Mouse (Mus musculus) right cerebral cortex, postnatal 25 days (tissue): ENCODE results near the gene Afmid.
"Not testable (repeated sequence)": the region's sequence is repeated elsewhere in the genome, so short reads cannot be mapped to it uniquely, and the experiment has no call there.

Experiments used
- DNase-seq: peaks from one replicate; pipeline ENCODE4 v3.0.0; 2022

The Afmid gene

DNA sequence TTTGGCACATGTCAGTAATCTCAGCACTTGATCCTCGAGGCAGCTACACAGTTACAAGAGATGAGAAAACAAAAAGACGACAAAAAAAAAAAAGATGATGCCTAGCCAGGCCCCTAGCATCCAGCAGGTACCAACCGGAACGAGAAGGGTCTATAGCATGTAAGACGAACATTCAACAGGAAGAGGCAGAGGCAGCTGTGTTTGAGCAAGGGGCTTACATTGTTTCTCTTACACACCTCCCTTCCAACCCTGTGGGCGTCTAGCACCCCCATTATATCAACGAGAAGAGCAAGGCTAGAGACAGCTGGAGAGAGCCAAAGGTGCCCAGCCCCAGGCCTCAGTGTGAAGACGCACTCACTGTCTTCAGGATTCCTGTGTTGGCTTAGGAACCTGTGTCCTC, 1.2 kb downstream of the Afmid start:
- DNase-seq = no peak

DNA sequence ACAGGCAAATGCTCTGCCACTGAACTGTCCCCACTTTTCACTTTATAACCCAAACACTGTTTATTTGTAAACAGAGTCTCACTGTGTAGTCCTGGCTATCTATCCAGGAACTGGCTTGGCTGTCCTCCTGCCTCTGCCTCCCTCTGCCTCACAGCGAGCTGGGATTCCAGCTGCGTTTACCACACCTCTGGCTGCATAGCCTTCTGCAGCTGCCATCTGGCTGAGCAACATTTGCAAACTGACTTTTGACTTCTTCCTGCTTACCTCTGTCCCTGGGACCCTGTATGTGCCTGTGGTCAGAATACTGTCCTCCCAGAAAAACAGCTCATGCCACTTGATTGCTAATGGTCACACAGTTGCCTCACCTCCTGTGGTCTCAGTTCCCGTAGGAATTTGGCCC, 1.7 kb downstream of the Afmid start:
- no peak for DNase-seq

DNA sequence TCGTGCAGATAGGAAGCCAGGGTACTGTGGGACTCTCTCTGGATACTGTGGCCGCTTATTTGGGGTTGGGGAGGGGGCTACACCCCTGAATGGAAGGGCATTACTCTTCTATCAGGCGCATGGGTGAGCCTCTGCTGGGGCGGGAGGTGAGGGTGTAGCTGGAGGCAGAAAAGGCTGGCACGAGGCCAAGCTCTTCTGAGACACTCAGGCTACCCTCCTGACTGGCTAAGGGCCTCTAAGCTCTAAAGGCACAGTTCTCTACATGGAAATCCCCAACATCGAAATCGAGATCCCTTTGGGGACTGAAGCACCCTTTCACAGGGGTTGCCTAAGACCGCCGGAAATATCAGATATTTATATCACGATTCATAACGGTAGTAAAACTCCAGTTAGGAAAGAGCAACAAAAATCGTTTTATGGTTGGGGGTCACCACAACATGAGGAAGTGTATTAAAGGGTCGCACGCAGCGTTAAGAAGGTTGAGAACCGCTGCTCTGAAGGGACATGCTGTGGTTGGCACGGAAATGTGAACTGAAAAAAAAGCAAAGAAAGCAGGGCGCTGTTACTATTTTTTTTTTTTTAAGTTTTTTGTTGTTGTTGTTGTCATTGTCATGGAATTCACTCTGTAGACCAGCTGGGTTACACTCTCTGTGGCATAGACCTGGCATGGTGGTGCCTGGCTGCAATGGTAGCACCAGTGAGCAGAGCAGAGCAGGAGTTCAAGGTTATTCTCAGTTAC, 2.6 kb downstream of the Afmid start:
- DNase-seq = no peak

DNA sequence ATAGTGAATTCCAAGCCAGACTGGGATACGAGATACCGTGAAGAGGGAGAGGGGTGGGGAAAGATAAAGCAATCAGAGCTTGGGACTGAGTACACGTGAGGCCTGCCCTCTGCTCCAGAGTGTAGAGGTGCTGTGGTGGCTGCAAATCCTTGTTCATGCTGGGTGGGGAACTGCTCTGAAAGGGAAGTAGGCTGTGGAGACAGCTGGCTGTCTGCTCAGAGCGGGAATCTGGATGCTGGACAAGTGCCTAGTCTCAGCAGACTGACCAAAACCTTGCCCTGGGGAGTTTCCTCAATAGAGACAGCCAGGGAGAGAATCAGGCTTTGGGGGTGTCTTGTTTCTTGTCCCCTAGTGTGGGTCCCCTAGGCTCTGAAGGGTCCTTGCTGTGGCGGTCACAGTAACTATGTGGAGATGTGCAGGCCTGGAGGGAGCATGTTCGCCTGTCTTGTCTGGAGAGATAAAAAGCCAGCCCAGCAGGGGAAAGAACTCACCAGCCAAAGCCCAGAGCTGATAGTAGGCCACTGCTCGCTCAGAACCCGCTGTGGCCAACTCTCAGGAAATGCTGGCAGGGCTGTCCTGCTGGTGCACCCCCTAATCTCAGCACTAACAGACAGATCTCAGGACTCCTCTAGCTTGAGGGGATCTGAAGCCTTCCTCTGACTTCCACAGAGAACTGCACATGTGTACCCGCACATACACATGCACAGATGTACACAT, 3.3 kb downstream of the Afmid start:
- DNase-seq = no peak

DNA sequence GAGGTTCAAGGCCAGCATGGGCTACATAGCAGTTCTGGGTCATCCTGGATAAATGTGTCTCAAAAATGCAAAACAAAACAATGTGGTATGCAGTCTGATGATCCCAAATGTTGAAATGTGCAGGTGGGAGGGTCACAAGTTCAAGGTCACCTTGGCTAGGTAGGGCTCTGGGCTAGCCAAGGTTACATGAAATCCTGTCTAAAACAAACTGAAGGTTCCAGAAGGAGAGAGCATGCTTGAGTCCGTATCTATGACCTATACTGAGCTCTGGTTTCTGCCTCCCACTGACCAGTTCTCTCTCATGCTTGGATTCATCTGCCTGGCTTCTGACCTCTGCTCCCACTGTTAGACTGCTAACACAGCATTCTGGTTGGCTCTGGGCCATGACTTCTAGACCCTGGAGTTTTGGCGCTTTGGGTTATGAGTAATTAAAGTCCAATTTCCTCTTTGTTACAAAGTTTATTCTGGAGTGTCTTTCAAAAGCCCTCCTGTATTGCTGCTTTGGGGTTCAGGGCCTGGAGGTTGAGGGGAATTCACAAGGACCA, 4.0 kb downstream of the Afmid start:
- no peak for DNase-seq

DNA sequence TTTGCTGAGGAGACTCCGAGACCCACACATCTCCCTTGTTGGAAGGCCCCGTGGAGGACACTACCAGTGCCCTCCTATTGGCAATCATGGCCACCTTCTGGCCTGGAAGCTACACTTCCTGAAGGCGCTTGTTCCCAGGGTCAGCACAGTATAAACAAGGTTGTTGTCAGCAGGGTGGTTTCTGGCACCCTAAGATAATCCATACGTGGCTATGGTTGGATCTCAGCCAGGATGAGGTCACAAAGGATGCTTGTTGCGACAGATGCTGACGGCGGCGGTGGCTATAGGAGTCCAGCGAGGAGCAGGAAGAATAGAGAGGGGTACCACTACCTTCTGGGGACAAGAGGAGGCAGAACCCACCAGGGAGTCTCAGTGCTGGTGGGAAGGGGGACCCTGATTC, 4.7 kb downstream of the Afmid start:
- DNase-seq = no peak

DNA sequence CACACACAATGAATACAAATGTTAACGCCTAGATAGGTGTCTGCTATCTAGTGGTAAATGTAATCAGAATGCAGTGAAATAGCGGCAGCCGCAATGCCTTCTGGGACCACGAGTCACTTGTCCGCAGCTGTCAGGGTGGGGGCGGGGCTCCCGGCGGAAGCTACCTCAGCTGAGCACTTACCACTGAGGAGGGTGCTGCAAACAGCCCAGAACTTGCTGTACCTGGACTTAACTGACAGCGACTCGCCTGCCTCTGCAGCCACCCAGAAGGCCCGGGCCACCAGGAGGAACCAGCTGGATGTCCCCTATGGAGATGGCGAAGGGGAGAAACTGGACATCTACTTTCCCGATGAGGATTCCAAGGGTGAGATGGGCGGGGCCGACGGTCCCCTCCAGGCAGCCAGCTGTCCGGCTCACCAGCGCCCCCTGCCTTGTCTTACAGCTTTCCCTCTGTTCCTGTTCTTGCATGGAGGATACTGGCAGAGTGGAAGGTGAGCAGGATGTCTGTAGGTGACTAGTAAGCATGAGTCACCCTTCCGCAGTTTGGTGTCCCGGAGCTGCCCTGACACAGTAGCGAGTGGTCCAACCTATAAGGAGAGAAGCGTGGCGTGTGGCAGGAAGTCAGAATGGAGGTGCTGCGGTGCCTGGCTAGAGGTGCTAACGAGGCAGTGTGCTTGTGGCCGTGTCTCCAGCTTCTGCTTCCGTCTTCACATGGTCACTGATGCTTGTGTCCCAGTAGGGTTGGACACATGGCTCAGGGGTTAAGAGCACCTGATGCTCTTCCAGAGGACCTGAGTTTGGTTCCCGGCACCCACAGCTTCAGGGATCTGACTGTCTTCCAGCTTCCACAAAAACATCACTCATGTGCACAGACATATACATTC, 6.6 kb downstream of the Afmid start:
- DNase-seq = peak; percentile 71

DNA sequence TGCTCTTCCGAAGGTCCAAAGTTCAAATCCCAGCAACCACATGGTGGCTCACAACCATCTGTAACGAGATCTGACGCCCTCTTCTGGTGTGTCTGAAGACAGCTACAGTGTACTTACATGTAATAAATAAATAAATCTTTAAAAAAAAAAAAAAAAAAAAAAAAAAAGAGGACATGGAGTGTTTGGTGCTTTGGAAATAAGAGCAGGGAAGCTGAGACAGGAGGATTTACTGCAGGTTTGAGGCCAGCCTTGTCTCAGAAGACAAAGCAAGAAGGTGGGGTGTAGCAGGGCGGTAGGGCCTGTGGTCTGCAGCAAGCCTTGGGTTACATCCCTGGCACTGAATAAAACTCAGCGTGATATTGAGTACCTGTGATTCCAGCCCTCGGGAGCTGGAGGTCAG, 7.8 kb downstream of the Afmid start:
- not testable (repeated sequence) for DNase-seq

DNA sequence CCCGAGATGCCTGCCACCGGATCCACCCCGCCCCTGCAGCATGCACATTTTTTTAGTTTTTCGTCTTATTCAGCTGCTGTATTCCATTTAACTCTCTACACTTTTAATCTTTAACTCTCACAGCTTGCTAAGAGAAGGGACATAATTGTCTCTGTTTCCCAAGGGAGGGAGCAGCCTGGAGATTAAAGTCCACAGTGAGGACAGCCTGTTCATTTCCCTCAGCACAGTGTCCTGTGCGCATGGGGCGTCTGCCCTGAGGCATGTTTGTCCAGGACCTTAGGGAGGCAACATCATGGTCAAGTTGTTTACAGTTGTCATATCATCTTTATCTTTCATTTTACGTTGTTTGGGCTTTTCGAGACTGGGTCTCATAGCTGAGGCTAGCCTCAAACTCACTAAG, 8.4 kb downstream of the Afmid start:
- DNase-seq = no peak

DNA sequence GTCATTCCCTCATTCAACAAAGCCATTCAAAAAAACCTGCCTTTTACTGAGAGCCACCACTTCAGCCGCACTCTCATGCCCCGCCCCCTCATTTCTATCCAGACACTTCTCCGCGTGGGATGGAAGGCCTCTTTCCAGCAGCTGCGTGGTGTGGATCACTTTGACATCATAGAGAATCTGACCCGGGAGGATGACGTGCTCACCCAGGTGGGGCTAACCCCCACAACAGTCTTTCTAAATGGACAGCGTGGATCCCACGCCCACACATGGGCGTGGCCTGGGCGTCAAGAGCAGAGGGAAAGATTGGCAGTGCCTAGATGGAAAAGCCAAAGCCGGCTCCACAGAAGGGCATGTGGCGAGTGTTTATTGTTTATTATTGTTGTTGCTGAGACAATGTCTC, 10.6 kb downstream of the Afmid start:
- peak; percentile 49 for DNase-seq

DNA sequence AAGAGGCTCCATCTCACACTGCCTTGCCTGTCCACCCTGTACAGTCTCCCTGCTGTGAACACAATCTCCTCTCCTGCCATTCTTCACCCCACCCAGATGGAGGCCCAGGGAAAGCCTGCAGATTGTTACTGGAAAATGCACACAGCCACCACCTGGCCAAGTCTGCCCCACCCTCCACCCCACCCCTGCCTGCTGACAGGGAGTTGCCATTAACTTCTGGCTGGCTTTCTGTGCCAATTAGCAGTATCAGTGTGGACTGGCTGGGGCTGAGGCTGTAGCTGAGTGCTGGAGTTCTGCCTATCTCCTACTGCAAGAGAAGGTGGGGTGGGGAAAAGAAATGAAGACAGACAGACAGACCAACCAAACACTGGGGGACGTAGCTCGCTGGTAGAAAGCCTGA, 12.8 kb downstream of the Afmid start:
- DNase-seq = no peak

DNA sequence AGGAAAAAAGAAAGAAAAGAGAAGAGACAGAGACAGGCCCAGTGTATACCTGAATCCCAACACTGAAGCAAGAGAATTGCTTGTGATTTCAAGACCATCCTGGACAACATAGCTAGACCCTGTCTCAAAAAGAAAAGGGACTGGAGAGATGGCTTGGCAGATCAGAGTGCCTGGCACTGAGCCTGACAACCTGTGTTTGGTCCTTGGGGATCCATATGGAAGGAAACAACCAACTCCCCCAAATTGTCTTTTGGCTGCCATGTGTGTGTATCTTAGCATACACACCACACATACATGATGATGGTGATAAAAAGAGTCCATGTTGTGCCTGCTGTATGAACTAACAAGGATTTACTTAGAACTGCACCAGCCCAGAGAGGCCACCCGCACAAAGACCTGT, 13.3 kb downstream of the Afmid start:
- no peak for DNase-seq

DNA sequence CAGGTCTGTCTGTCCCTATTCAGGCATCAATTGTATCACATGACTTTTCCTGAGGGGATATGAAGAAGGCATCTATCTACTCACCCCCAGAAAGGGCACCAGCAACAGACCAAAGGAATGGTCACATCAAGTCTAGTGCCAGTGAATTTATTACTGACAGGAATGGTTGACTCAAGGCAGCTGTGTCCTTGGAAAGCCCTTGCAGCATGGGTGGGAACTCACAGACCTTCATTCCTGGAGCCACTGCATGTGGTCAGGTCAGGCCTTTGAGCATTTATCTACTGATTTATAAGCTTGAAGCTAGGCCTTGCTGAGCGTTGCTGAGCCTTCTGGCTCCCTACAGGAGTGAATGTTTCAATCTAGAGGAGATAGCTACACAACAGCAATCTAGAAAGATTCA, 15.2 kb downstream of the Afmid start:
- DNase-seq = no peak

DNA sequence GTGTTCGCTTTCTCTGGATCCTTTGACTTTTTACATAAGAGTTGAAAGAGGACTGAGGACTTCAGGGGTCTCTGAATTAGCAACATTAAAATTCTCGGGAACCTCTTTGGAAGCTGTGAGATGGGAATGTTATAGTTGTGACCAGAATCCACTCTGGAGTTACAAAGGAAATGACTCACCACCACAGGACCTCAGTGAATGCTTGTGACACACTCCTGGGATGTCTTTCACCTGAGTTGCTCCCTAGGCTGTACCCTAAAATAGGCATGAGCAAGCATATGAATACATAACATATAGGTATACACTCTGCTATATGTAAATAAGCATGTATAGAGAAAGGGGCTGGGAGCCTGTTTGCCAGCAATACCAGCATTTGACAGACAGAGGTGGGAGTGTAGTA, 17.7 kb downstream of the Afmid start:
- no peak for DNase-seq

DNA sequence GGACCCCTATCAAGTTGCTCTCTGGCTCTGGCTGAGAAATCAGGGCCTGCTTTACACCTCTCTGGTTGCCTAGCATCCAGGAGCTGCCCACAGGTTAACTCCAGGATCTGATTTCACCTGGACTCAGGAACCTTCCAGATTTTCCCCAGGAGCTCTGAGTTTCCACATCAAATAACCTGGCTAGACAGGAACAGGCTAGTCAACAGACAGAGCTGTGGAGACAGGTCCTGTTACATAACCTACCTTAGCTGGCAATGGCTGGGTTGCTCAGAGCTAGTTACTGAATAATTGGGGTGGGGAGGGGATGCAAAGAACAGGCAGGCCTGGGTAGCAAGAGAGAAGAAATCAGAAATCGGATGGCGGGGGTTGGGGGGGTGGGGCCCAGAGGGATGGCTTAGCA, 19.3 kb downstream of the Afmid start:
- DNase-seq = no peak

DNA sequence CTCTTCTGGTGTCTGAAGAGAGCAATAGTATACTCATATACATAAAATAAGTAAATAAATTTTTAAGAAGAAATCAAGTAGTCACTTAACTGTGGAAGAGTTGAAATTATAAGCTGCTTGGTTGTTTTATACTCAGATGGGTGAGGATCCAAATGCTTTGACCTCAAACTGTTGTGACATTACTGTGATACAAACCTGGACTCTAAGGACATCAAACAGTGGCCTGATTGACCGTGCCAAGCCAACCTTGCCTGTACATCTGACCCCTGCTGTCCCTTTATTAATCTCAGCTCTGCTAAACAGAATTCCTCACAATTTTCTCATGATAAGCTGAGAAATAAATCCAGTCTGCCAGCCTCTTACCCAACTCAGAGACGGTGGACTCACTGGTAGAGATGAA, 19.9 kb downstream of the Afmid start:
- DNase-seq = no peak

DNA sequence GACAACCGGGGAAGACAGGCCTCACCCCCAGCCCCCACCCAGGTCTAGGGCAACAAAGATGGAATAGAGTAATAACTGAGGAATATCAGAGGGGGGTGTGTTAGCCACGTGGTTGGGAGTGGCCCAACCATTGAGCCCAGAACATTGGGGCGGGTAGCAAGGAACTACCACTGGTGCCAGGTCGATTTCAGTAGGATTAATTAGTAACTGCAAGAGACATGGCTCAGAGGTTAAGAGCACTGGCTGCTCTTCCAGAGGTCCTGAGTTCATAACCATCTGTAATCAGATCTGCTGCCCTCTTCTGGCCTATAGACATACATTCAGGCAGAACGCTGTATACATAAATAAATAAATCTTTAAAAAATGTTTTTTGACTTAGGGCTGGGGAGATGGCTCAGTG, 20.9 kb downstream of the Afmid start:
- DNase-seq = no peak

DNA sequence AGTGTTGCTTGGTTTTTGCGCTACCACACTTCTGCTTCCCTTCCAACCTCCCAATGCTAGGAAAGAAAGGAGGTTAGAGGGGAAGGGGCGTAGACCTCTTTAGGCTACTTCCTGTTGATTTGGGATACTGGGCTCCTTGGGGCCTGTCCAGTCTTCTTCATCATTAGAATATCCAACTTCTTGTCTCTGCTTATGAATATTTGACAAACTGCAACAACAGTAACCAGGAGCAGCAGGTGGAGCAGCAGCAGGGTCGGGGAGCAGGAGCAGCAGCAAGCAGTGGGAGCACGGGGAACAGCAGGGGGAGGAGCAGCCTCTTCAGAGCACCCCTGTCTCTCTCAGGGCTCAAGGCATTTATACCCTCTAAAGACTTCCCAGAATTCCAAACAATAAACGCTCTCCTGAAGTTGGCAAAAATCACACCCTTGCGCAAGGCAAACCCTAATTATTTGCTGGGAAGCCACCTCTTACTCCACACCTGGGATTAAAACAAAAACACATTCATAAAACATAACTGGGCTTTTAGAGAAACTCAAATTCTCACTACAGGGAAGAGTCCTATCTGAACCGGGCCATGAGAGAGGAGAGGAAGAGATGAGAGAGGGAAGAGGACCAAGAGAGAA, 22.0 kb downstream of the Afmid start:
- no peak for DNase-seq

DNA sequence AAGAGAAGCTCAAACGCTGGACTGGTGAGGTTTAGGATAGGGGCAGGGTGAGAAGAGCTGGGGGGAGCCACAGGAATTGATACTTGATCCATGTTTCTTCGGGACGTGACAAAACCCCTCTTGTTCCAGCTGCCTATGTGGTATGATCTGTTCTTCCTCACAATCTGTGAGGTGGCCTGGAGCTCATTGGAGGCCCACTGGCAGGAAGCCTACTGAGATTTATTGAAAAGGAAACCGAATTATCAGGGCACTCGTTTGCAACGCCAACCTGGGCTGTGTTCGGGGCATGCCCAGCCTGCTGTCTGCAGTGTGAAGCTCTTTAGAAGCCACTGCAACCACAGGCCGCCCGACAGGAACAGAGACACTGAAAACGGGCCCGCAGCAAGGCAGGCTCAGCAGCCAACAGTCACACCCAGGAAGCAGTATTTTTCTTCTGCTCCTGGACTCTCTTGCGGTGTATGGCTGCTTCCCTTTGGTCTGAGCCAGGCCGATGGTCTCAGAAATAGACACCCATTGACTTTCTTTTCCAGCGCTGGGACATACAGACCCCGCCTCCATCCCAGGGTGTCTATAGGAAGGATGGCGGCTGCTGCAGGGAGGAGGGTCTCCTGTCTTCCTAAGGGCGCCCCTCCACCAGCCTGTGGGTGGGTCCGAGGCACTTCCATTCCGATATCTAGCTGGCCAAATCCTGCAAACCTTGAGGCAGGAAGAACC, 22.7 kb downstream of the Afmid start:
- DNase-seq = no peak

DNA sequence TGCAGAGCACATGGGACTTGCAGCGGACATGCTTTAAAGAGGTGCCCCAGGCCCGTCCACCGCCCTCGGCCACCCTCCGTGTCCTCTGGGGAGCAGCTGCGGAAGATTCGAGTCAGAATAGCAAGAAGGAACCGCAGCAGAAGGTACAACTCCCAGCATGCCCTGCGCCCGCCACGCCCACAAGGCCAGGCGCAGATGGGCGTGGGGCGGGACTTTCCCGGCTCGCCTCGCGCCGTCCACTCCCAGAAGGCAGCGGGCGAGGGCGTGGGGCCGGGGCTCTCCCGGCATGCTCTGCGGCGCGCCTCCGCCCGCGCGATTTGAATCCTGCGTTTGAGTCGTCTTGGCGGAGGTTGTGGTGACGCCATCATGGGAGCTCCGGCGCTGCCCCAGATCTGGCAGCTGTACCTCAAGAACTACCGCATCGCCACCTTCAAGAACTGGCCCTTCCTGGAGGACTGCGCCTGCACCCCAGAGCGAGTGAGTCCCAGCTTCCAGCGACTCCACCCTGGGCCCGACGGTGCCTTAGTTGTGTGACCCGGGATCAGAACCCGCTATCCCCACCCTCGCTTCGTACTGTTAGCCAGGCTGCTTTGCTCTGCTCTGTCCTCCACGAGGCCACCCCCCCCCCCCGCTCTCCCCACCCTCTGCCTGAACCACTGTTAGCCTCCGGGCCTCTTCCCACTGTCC, 23.4 kb downstream of the Afmid start, which contains the start of gene Birc5:
TSS of gene Birc5 (plus strand) at position 267 of the 687 bp plus-strand sequence.
- DNase-seq = peak; percentile 96

DNA sequence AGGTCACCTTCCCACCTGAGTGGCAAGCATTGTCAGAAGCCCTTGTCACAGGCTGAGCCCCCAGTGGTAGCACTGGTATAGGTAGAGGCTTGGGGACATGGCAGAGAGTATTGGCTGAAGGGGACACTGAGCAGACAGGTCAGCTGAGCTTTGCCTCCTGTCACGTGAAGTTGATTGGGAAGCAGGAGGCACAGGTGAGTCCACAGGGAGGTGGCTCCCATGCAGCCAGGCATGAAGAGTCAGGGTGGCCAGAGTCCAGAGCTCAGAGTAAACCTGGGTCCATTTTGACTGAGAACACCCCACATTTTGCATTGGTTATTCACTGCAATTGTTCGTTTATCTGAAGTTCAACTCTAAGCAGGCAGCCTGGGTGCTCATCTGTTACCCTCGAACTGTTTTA, 27.2 kb downstream of the Afmid start:
- no peak for DNase-seq

DNA sequence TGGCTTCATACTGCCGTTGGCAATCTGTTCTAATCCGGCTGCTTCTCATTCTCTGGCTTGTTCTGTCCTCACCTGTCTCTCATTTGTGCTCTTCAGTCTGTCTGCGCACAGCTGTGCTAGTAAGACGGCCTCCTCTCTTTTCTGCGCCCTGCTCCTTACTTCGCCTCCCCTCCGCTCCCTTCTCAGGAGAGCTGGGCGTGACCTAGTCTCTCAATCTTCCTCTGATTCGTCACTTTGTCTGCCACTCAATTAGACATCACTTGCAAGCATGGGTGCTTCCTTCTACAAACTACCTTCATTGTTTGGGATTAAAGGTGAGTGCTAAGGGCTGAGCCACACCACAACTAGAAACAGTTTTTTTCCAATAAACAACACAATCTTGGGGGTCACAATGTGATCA, 28.5 kb downstream of the Afmid start:
- DNase-seq = no peak
